Mouse (Mus musculus): ENCODE data around the gene Gm49027. TPM values are rescaled to one million over a fixed set of nuclear protein-coding genes. Genes with fewer than 3 reads are reported as not detected.

Gm49027 gene
- polyA plus RNA-seq, 1 experiment from 2014 or later: 11.2 TPM

- no peaks in the 10 kb centered on the region for H3K9me3 ChIP-seq (ENCODE audit: control insufficient read depth, low read length)
- no peak for ATAC-seq
- no peak overlapping the region for H3K9ac ChIP-seq (ENCODE audit: low read depth, low read length)
- no peak overlapping the region for H3K27ac ChIP-seq (ENCODE audit: low read length)
- no peaks in the 10 kb centered on the region for H3K36me3 ChIP-seq (ENCODE audit: control insufficient read depth, insufficient read depth, low read length)
- H3K4me1 ChIP-seq (ENCODE audit: control insufficient read depth, insufficient read depth, low read length): peaks cover 4% of the 10 kb centered on the region; the same call in 1 of the 2 replicates
- no peak overlapping the region for H3K4me2 ChIP-seq (ENCODE audit: low read depth, low read length)
- H3K4me3 ChIP-seq (ENCODE audit: low read length): no peak overlapping the region
- H3K27me3 ChIP-seq (replicated peaks; ENCODE audit: control insufficient read depth, insufficient read depth, low read length): no peaks in the 10 kb centered on the region
- WGBS: 65% methylated on average over 5 of the region's 5 CpGs
Measured at GRCm38 (mm10) chr5:123473817-123474216, 51.5 kb downstream of the Gm49027 start.

GRCm38 (mm10) chr5:123470784-123471400, 54.4 kb downstream of the Gm49027 start:
- Histone ChIP-seq H3K9ac (ENCODE audit: low read depth, low read length) (peak overlapping the region; percentile 39; the same call in 1 of the 2 replicates), H3K27me3 (replicated peaks; ENCODE audit: control insufficient read depth, insufficient read depth, low read length) (no peaks in the 10 kb centered on the region), H3K27ac (ENCODE audit: low read length) (no peak overlapping the region), H3K4me2 (ENCODE audit: low read depth, low read length) (peak overlapping the region; percentile 50), H3K36me3 (ENCODE audit: control insufficient read depth, insufficient read depth, low read length) (no peaks in the 10 kb centered on the region), H3K4me1 (ENCODE audit: control insufficient read depth, insufficient read depth, low read length) (peaks cover 4% of the 10 kb centered on the region; the same call in 1 of the 2 replicates), H3K4me3 (ENCODE audit: low read length) (peak overlapping the region; percentile 20), H3K9me3 (ENCODE audit: control insufficient read depth, low read length) (no peaks in the 10 kb centered on the region)
- 21% methylated on average over 10 of the region's 10 CpGs for WGBS
- ATAC-seq: no peak

DNA sequence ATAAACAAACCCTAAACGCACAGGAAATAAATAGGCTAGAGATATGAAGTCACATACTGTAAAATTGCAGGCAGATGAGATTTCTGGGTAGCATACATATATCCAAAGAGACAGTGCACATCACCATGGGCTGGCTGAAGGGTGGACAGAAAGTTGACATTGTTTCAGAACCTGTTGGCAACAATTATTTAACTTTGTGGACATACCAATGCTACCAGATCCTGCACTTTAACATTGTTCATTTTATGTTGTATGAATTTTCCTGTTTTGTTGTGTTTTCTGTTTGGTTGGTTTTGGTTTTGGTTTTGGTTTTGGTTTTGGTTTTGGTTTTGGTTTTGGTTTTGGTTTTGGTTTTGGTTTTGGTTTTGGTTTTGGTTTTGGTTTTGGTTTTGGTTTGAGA, 60.6 kb downstream of the Gm49027 start:
- ATAC-seq: no peak
- Histone ChIP-seq H3K36me3 (ENCODE audit: control insufficient read depth, insufficient read depth, low read length) (no peaks in the 10 kb centered on the region), H3K4me2 (ENCODE audit: low read depth, low read length) (no peak overlapping the region), H3K9me3 (ENCODE audit: control insufficient read depth, low read length) (no peaks in the 10 kb centered on the region), H3K27me3 (replicated peaks; ENCODE audit: control insufficient read depth, insufficient read depth, low read length) (no peaks in the 10 kb centered on the region), H3K4me1 (ENCODE audit: control insufficient read depth, insufficient read depth, low read length) (no peaks in the 10 kb centered on the region), H3K27ac (ENCODE audit: low read length) (no peak overlapping the region), H3K9ac (ENCODE audit: low read depth, low read length) (no peak overlapping the region), H3K4me3 (ENCODE audit: low read length) (no peak overlapping the region)
- WGBS: 95% methylated on average over 1 of the region's 1 CpGs

Small RNA genes within 50 kb of the gene (microRNA-seq; reads per million reads assigned to microRNA genes)
- gene Mir7647: not detected

Other genes with a start within 250 kb of the Gm49027 start
- 12.8 and 13.0 TPM in 2 replicates for gene Bcl7a, start 181.7 kb downstream of the Gm49027 start, polyA plus RNA-seq (2015; fragmentation: Nextera tagmentation; extraction: Ambion mirVana)
- gene Mlxip, start 130.7 kb downstream of the Gm49027 start, polyA plus RNA-seq (2015; fragmentation: Nextera tagmentation; extraction: Ambion mirVana): 16.6 and 21.0 TPM in 2 replicates
- gene Lrrc43, start 36.2 kb downstream of the Gm49027 start, polyA plus RNA-seq (2015; fragmentation: Nextera tagmentation; extraction: Ambion mirVana): not detected in 2 replicates
- not detected in 2 replicates for gene Il31, start 36.0 kb downstream of the Gm49027 start, polyA plus RNA-seq (2015; fragmentation: Nextera tagmentation; extraction: Ambion mirVana)
- gene B3gnt4, start 15.0 kb downstream of the Gm49027 start, polyA plus RNA-seq (2015; fragmentation: Nextera tagmentation; extraction: Ambion mirVana): 0.13 and 0.49 TPM in 2 replicates
- gene Diablo, start 1.3 kb downstream of the Gm49027 start, polyA plus RNA-seq (2015; fragmentation: Nextera tagmentation; extraction: Ambion mirVana): 87.7 and 89.7 TPM in 2 replicates
- 31.6 and 33.5 TPM in 2 replicates for gene Vps33a, start 47.5 kb upstream of the Gm49027 start, polyA plus RNA-seq (2015; fragmentation: Nextera tagmentation; extraction: Ambion mirVana)
- 20.6 and 23.7 TPM in 2 replicates for gene Clip1, start 159.1 kb upstream of the Gm49027 start, polyA plus RNA-seq (2015; fragmentation: Nextera tagmentation; extraction: Ambion mirVana)
- gene Zcchc8, start 195.6 kb upstream of the Gm49027 start, polyA plus RNA-seq (2015; fragmentation: Nextera tagmentation; extraction: Ambion mirVana): 50.9 and 54.8 TPM in 2 replicates
- gene Rsrc2, start 223.9 kb upstream of the Gm49027 start, polyA plus RNA-seq (2015; fragmentation: Nextera tagmentation; extraction: Ambion mirVana): 73.3 and 78.0 TPM in 2 replicates
- 14.6 and 15.1 TPM in 2 replicates for gene Kntc1, start 224.2 kb upstream of the Gm49027 start, polyA plus RNA-seq (2015; fragmentation: Nextera tagmentation; extraction: Ambion mirVana)

All from intestine, embryonic 16.5 days (tissue).